Mouse (Mus musculus): ENCODE results near the gene Bscl2. TPM values are rescaled to one million over a fixed set of nuclear protein-coding genes. Genes with fewer than 3 reads are reported as not detected.
"Not testable (repeated sequence)": the region's sequence is repeated elsewhere in the genome, so short reads cannot be mapped to it uniquely, and the experiment has no call there.

Gene Bscl2
- polyA plus RNA-seq, 1 experiment from 2014 or later, result 68.7 TPM

- no peaks in the 10 kb centered on the region for H3K27me3 ChIP-seq
- ATAC-seq (ENCODE audit: low FRiP score, low read depth), result 0 out of 2 replicates have a peak, but pooled peaks have one; percentile 8
- H3K9me3 ChIP-seq, result no peaks in the 10 kb centered on the region
- H3K4me2 ChIP-seq (replicated peaks), result peak overlapping the region; percentile 92
- 14% methylated on average over 3 of the region's 3 CpGs for WGBS
- H3K27ac ChIP-seq (replicated peaks), result no peak overlapping the region
- H3K9ac ChIP-seq (replicated peaks), result peak overlapping the region; percentile 80
- peak overlapping the region; percentile 69 for H3K4me3 ChIP-seq
- peaks cover 21% of the 10 kb centered on the region for H3K36me3 ChIP-seq
- H3K4me1 ChIP-seq, result peaks cover 12% of the 10 kb centered on the region
These were observed 43.7 kb downstream of the Bscl2 start for GRCm38 (mm10) chr19:8881034-8881392.

- Histone ChIP-seq H3K4me3 (no peak within 1 kb of the TSS), H3K4me2 (replicated peaks) (no peak within 1 kb of the TSS), H3K27me3 (no peaks in the 10 kb centered on the region), H3K27ac (replicated peaks) (no peak within 1 kb of the TSS), H3K36me3 (0 out of 2 replicates have a peak, but pooled peaks cover 3% of the 10 kb centered on the region), H3K9ac (replicated peaks) (no peak within 1 kb of the TSS), H3K9me3 (no peaks in the 10 kb centered on the region), H3K4me1 (peaks cover 23% of the 10 kb centered on the region)
- WGBS, result 65% methylated on average over 3 of the region's 3 CpGs
- ATAC-seq (ENCODE audit: low FRiP score, low read depth), result no peak
These were observed 46.3 kb downstream of the Bscl2 start, which contains the start of the genes Lbhd1 and Gm49403 for GRCm38 (mm10) chr19:8883616-8884015. Lbhd1 (plus strand) TSS chr19:8883732. Gm49403 (plus strand) TSS chr19:8883930.

GRCm38 (mm10) chr19:8886916-8887584 is 49.8 kb downstream of the Bscl2 start:
- Histone ChIP-seq H3K27me3 (no peaks in the 10 kb centered on the region), H3K4me1 (peaks cover 20% of the 10 kb centered on the region), H3K36me3 (peaks cover 16% of the 10 kb centered on the region), H3K27ac (replicated peaks) (no peak overlapping the region), H3K9ac (replicated peaks) (no peak overlapping the region), H3K9me3 (no peaks in the 10 kb centered on the region), H3K4me2 (replicated peaks) (peak overlapping the region; percentile 75), H3K4me3 (no peak overlapping the region)
- WGBS, result 42% methylated on average over 1 of the region's 1 CpGs
- no peak for ATAC-seq (ENCODE audit: low FRiP score, low read depth)

GRCm38 (mm10) chr19:8887585-8888463 is 50.6 kb downstream of the Bscl2 start:
- WGBS, result 16% methylated on average over 19 of the region's 19 CpGs
- Histone ChIP-seq H3K9me3 (no peaks in the 10 kb centered on the region), H3K4me1 (peaks cover 20% of the 10 kb centered on the region), H3K4me3 (peak overlapping the region; percentile 67), H3K27me3 (no peaks in the 10 kb centered on the region), H3K36me3 (peaks cover 16% of the 10 kb centered on the region), H3K4me2 (replicated peaks) (peak overlapping the region; percentile 75), H3K27ac (replicated peaks) (peak overlapping the region; percentile 85), H3K9ac (replicated peaks) (peak overlapping the region; percentile 81)
- no peak for ATAC-seq (ENCODE audit: low FRiP score, low read depth)

GRCm38 (mm10) chr19:8888511-8889385 is 51.5 kb downstream of the Bscl2 start, which contains the start of the genes 1810009A15Rik and Gm49416:
1810009A15Rik (plus strand) TSS chr19:8888853.
Gm49416 (plus strand) TSS chr19:8888926.
- H3K27me3 ChIP-seq, result no peaks in the 10 kb centered on the region
- H3K27ac ChIP-seq (replicated peaks), result peak within 1 kb of the TSS; percentile 85
- H3K4me3 ChIP-seq, result peak within 1 kb of the TSS; percentile 67
- no peaks in the 10 kb centered on the region for H3K9me3 ChIP-seq
- peaks cover 16% of the 10 kb centered on the region for H3K36me3 ChIP-seq
- peak within 1 kb of the TSS; percentile 75 for H3K4me2 ChIP-seq (replicated peaks)
- H3K4me1 ChIP-seq, result peaks cover 25% of the 10 kb centered on the region
- ATAC-seq (ENCODE audit: low FRiP score, low read depth), result peak; percentile 96
- H3K9ac ChIP-seq (replicated peaks), result peak within 1 kb of the TSS; percentile 81
- WGBS, result under 1% methylated on average over 58 of the region's 58 CpGs

GRCm38 (mm10) chr19:8892829-8893766 is 55.8 kb downstream of the Bscl2 start, which contains the start of gene Ints5:
Ints5 (plus strand) TSS chr19:8893005.
- Histone ChIP-seq H3K27ac (replicated peaks) (peak within 1 kb of the TSS; percentile 85), H3K27me3 (no peaks in the 10 kb centered on the region), H3K4me1 (peaks cover 29% of the 10 kb centered on the region), H3K9me3 (no peaks in the 10 kb centered on the region), H3K9ac (replicated peaks) (peak within 1 kb of the TSS; percentile 96), H3K4me2 (replicated peaks) (peak within 1 kb of the TSS; percentile 80), H3K36me3 (peaks cover 39% of the 10 kb centered on the region), H3K4me3 (peak within 1 kb of the TSS; percentile 87)
- peak; percentile 36 for ATAC-seq (ENCODE audit: low FRiP score, low read depth)
- 3% methylated on average over 54 of the region's 54 CpGs for WGBS

- H3K27ac ChIP-seq (replicated peaks), result no peak overlapping the region
- H3K9ac ChIP-seq (replicated peaks), result no peak overlapping the region
- H3K36me3 ChIP-seq, result peaks cover 36% of the 10 kb centered on the region
- no peaks in the 10 kb centered on the region for H3K27me3 ChIP-seq
- H3K4me3 ChIP-seq, result no peak overlapping the region
- WGBS, result 93% methylated on average over 9 of the region's 9 CpGs
- H3K9me3 ChIP-seq, result no peaks in the 10 kb centered on the region
- H3K4me1 ChIP-seq, result peaks cover 29% of the 10 kb centered on the region
- H3K4me2 ChIP-seq (replicated peaks), result no peak overlapping the region
- no peak for ATAC-seq (ENCODE audit: low FRiP score, low read depth)
These were observed 58.2 kb downstream of the Bscl2 start for GRCm38 (mm10) chr19:8895397-8895960.

- H3K27me3 ChIP-seq; H3K4me3 ChIP-seq; H3K27ac ChIP-seq (replicated peaks); ATAC-seq (ENCODE audit: low FRiP score, low read depth); H3K4me2 ChIP-seq (replicated peaks); H3K9me3 ChIP-seq; H3K9ac ChIP-seq (replicated peaks): not testable (repeated sequence)
- H3K36me3 ChIP-seq, result peaks cover 28% of the 10 kb centered on the region
- 88% methylated on average over 5 of the region's 5 CpGs for WGBS
- H3K4me1 ChIP-seq, result peaks cover 29% of the 10 kb centered on the region
These were observed 59.0 kb downstream of the Bscl2 start for GRCm38 (mm10) chr19:8896231-8896630.

- peak; percentile 71 for ATAC-seq (ENCODE audit: low FRiP score, low read depth)
- Histone ChIP-seq H3K36me3 (peaks cover 28% of the 10 kb centered on the region), H3K4me1 (peaks cover 29% of the 10 kb centered on the region)
These were observed 60.1 kb downstream of the Bscl2 start for GRCm38 (mm10) chr19:8897211-8897864.

More at GRCm38 (mm10) chr19:8897211-8897864, 60.1 kb downstream of the Bscl2 start:
- Histone ChIP-seq H3K4me3 (peak overlapping the region; percentile 87), H3K4me2 (replicated peaks) (peak overlapping the region; percentile 90), H3K9ac (replicated peaks) (peak overlapping the region; percentile 88), H3K27ac (replicated peaks) (peak overlapping the region; percentile 81)
- not testable (repeated sequence) for H3K9me3 ChIP-seq, H3K27me3 ChIP-seq
- WGBS, result 29% methylated on average over 21 of the region's 21 CpGs

Data from midbrain, embryonic 12.5 days (tissue).